Mouse (Mus musculus): ENCODE data around the gene Zfp692. TPM values are rescaled to one million over a fixed set of nuclear protein-coding genes. Genes with fewer than 3 reads are reported as not detected.
A peak's percentile ranks its signal among the peaks of the same experiment; 100 is the strongest.
"Not testable (repeated sequence)": the region's sequence is repeated elsewhere in the genome, so short reads cannot be mapped to it uniquely, and the experiment has no call there.

The Zfp692 gene
- polyA plus RNA-seq, 1 experiment from 2014 or later, result 2.9 TPM

DNA sequence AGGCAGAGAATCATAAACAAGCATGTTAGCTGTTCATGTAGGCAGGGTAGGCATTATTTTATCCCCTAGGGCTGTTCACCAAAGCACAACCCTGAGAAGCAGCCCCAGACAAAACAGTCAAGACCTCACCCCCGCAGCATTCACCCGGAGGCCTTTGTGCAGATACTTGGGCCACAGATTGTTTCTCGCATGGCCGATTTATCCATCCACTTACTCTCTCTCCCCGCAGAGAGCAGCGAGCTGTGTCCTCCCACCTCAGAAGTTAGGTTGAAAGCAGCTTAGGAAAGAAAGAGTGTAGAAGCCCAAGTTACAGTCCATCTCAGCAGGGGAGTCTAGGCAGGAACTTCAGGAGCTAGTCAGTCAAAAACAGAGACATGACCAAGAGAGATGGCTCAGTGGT, 9.5 kb upstream of the Zfp692 start:
- Histone ChIP-seq H3K27ac (no peak overlapping the region), H3K36me3 (ENCODE audit: inconsistent target) (no peaks in the 10 kb centered on the region), H3K4me3 (ENCODE audit: inconsistent target) (no peak overlapping the region), H3K79me2 (ENCODE audit: inconsistent target) (no peaks in the 10 kb centered on the region)
- 88% methylated on average over 6 of the region's 6 CpGs for WGBS (ENCODE audit: missing documents)

DNA sequence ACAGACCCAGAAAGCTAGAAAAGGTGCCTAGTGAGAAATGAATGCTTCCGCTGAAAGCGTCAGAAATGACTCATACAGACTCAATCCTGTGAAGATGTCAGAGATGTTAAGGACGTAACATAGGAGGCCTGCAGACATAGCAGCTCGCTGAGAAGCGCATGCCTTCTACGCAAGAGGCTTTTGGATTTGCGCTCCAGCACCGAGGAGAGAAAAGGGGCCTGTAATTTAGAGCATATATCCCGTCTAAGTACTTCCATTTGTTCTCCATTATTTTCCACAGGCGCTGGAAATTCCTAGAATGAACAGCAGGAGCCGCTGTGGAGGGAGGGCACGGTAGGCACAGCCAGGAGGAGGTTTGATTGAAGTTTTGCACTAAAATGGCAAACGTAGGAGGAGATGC, 5.8 kb upstream of the Zfp692 start:
- WGBS (ENCODE audit: missing documents), result 26% methylated on average over 13 of the region's 13 CpGs
- no peaks in the 10 kb centered on the region for H3K36me3 ChIP-seq (ENCODE audit: inconsistent target)
- H3K27ac ChIP-seq, result no peak overlapping the region
- no peaks in the 10 kb centered on the region for H3K79me2 ChIP-seq (ENCODE audit: inconsistent target)
- H3K4me3 ChIP-seq (ENCODE audit: inconsistent target), result peak overlapping the region; percentile 72

DNA sequence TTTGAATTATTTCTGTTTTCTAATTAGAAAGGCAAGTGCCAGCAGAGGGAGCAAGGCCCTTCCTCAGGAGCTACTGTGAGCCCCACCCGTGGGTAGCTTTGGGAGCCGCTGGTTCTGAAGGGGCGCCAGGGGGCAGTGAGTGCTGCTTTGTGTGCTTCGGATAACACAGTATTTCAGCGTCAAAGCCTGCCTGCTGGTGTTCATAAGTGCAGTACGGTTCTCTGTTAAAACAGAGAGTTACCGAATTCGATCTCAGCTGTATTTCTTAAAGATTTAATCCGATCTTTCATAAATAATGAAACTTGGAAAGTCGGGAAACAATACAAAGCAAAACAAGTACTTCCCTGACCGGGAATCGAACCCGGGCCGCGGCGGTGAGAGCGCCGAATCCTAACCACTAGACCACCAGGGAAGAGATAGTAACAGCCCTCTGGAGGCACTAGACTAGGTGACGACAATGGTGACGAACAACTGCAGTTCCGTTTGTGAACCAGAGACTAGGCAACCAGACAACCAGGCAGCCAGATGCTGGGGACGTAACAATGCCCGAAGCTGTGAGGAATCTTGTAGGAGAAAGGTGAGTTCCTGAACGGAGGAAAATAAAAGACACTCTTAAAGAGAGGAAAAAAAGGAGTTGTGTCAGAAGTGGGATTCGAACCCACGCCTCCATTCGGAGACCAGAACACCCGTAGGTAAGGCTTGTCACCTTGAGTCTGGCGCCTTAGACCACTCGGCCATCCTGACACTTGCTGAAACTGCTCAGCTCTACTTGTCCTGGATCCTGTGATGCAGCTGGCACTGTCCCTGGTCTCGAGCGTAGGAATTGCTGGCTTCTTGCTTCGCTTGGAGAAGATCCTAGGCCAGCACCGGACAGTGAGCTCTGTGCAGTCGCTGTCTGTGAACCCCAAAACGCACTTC, 4.8 kb upstream of the Zfp692 start:
- H3K27ac ChIP-seq, result peak overlapping the region; percentile 71
- H3K4me3 ChIP-seq (ENCODE audit: inconsistent target), result peak overlapping the region; percentile 72
- under 1% methylated on average over 36 of the region's 36 CpGs for WGBS (ENCODE audit: missing documents)
- no peaks in the 10 kb centered on the region for H3K36me3 ChIP-seq (ENCODE audit: inconsistent target)
- no peaks in the 10 kb centered on the region for H3K79me2 ChIP-seq (ENCODE audit: inconsistent target)

DNA sequence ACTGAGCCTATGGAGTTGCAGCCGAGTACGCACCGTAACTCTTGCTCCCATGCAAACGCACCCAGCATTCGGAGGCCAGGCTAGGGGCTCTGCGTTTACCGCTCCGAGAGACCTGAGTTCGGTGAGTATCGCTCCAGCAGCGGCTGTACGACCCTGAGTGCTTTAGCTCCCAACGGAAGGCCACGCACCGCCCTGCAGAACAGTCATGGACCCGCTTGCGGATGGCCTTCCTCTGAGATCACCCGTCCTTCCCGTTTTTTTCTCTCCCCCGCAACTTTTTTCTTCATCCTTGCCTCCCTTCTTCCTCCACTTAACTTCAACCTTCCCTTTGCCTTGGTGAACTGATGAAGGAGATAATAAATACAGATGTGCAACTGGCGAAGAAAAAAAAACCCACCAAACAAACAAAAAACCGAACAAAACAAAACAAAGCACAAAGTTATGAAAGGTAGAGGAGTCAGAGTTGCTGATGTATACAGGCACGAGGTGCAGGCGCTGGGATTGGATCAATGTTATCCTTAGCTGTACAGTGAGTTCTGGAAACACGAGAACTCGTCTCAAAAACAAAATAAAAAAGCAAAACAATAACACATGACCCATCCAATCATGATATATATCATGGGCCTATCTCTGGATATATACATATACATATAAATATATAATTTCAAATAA, 4.0 kb upstream of the Zfp692 start:
- 4% methylated on average over 26 of the region's 26 CpGs for WGBS (ENCODE audit: missing documents)
- H3K4me3 ChIP-seq (ENCODE audit: inconsistent target), result peak overlapping the region; percentile 72
- H3K36me3 ChIP-seq (ENCODE audit: inconsistent target), result no peaks in the 10 kb centered on the region
- no peaks in the 10 kb centered on the region for H3K79me2 ChIP-seq (ENCODE audit: inconsistent target)
- H3K27ac ChIP-seq, result peak overlapping the region; percentile 71

DNA sequence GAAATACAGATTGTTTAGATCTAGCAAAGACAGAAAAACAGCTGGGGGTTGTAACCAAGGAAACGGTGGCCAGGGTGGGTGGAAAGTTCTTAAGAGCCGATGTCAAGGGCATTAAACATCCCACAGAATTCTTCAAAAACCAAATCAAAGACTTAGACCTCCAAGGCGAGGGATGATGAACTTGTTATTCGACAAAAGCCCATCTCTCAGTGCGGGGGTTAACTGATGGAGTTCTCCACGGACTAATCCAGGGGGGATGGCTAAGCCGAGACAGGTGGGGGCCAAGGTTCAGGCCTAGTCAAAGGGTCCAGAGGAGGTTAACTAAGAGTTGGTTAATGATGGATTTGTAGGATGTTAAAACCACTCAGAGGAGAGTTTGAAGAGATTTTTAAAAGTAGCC, 3.3 kb upstream of the Zfp692 start:
- Histone ChIP-seq H3K27ac (no peak overlapping the region), H3K79me2 (ENCODE audit: inconsistent target) (no peaks in the 10 kb centered on the region), H3K4me3 (ENCODE audit: inconsistent target) (no peak overlapping the region; the same call in 1 of the 2 replicates), H3K36me3 (ENCODE audit: inconsistent target) (no peaks in the 10 kb centered on the region)
- 75% methylated on average over 7 of the region's 7 CpGs for WGBS (ENCODE audit: missing documents)

DNA sequence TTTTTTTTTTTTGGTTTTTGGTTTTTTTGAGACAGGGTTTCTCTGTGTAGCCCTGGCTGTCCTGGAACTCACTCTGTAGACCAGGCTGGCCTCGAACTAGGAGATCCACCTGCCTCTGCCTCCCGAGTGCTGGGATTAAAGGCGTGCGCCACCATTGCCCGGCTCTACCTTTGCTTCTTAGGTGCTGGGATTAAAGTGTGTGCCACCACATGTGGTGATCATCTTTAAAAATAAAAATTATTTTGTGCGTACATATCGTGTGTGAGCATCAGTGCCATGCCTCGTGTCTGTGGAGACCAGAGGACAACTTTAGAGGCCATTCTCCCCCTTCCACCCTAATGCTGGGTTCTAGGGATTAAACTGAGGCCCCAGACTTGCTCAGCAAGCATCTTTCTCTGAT, 1.6 kb upstream of the Zfp692 start:
- WGBS (ENCODE audit: missing documents), result 86% methylated on average over 3 of the region's 8 CpGs
- not testable (repeated sequence) for H3K27ac ChIP-seq; H3K4me3 ChIP-seq (ENCODE audit: inconsistent target); H3K79me2 ChIP-seq (ENCODE audit: inconsistent target); H3K36me3 ChIP-seq (ENCODE audit: inconsistent target)

DNA sequence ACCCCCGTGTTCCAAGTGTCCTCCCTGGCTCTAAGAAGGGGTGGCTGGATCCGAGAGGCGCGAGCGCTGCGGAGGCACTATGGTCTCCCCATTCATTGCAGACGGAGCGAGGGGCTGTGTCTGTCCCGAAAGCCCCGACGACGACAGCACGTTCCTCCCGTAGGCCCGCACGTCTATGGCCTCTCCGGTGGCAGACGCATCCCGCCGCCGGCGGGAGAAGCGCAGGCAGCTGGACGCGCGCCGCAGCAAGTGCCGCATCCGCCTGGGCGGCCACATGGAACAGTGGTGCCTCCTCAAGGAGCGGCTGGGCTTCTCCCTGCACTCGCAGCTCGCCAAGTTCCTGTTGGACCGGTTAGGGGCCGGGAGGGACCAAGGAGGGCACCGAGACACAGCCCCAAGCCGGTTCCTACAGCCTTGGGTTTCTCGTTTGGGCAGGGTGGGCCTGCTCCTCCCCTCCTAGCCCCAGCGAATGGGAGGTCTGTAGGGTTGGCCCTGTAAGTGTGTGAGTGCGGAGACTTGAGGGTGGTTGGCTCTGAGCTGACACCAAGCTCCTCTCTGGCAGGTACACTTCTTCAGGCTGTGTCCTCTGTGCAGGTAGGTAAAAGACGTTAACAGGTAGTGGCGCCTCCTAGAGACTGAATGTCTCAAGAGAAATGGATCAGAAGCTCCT, 677 bp downstream of the Zfp692 start:
- Histone ChIP-seq H3K79me2 (ENCODE audit: inconsistent target) (no peaks in the 10 kb centered on the region), H3K36me3 (ENCODE audit: inconsistent target) (no peaks in the 10 kb centered on the region), H3K4me3 (ENCODE audit: inconsistent target) (peak overlapping the region; percentile 34), H3K27ac (no peak overlapping the region)
- 2% methylated on average over 42 of the region's 42 CpGs for WGBS (ENCODE audit: missing documents)

DNA sequence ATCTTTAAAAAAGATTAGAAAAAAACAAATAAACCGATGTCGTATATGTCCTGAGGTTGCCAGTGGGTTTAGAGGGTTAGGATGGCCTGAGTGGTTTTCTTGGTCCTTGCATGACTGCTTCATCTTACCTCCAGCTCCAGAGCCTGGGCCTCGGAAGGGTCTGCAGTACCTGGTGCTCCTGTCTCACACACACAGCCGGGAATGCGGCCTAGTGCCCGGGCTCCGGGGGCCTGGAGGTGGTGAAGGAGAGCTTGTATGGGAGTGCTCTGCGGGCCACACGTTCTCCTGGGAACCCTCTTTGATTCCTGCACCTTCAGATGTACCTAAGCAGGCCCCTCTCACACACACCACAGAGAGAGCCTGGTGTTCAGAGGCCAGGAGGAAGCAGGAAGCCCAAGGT, 1.8 kb downstream of the Zfp692 start:
- 96% methylated on average over 9 of the region's 9 CpGs for WGBS (ENCODE audit: missing documents)

DNA sequence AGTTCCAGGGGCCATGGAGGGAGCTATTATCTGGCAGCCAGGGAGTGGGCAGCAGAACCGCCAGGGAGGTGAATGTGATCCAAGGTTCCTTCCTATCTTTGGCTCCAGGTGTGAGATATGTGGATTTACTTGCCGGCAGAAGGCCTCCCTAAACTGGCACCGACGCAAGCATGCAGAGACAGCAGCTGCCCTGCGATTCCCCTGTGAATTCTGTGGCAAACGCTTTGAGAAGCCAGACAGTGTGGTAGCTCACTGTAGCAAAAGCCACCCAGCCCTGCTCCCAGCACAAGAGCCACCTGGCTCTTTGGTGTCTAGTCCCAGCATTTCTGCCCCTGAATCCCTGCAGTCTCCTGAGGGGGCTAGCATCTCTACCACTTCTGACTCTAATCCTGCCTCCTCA, 7.2 kb downstream of the Zfp692 start:
- Histone ChIP-seq H3K27ac (no peak overlapping the region), H3K36me3 (ENCODE audit: inconsistent target) (peaks cover 20% of the 10 kb centered on the region), H3K4me3 (ENCODE audit: inconsistent target) (no peak overlapping the region), H3K79me2 (ENCODE audit: inconsistent target) (no peaks in the 10 kb centered on the region)
- 95% methylated on average over 6 of the region's 6 CpGs for WGBS (ENCODE audit: missing documents)

More for the DNA sequence above, 1.8 kb downstream of the Zfp692 start:
- Histone ChIP-seq H3K27ac (no peak overlapping the region), H3K36me3 (ENCODE audit: inconsistent target) (no peaks in the 10 kb centered on the region), H3K4me3 (ENCODE audit: inconsistent target) (no peak overlapping the region), H3K79me2 (ENCODE audit: inconsistent target) (no peaks in the 10 kb centered on the region)

DNA sequence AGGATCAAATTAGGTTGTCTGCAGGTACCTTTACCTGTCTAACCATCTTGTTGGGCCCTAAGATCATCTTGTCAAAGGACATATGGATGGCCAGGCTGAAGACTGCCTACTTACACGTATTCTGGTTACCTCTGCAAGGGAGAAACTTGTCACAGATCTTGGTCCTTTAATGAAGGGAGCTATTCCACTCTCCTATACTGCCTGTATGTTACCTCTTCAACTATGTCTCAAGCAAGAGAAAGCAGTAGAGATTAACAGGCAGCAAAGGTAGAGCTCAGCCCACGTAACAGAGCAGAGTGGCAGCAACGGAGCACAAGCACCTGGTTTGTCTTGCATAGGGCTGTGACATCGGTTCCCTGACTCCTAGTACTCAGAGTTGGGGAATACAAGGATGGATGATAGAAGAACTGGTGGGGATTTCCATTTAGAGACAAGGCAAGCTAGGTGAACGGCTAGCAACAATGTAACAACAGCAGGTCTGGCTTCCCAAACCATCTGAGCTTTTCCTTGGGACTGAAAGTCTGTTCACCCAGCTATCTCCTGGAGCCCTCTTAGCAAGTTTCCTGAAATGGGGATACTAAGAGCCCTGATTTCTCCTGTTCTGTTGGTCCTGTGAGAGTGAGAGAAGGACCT, 8.8 kb downstream of the Zfp692 start:
- 99% methylated on average over 5 of the region's 5 CpGs for WGBS (ENCODE audit: missing documents)
- Histone ChIP-seq H3K79me2 (ENCODE audit: inconsistent target) (no peaks in the 10 kb centered on the region), H3K36me3 (ENCODE audit: inconsistent target) (peaks cover 24% of the 10 kb centered on the region), H3K27ac (no peak overlapping the region), H3K4me3 (ENCODE audit: inconsistent target) (no peak overlapping the region)

DNA sequence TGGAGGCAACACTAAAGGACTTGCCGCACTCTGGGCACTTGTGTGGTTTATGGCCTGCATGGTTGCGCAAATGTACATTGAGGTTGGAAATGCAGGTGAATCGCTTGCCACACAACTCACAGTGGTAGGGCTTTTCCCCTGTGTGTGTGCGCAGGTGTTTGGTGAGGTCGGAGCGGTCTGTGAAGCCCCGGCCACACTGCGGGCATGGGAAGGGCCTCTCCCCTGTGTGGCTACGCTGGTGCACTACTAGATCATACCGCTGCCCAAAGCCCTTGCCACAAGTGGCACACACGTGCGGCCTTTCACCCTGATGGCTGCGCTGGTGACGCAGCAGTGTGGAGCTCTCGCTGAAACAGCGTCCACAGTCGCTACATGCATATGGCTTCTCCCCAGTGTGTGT, 9.5 kb downstream of the Zfp692 start:
- Histone ChIP-seq H3K27ac (no peak overlapping the region), H3K4me3 (ENCODE audit: inconsistent target) (no peak overlapping the region), H3K79me2 (ENCODE audit: inconsistent target) (peaks cover 1% of the 10 kb centered on the region; the same call in 1 of the 2 replicates), H3K36me3 (ENCODE audit: inconsistent target) (peaks cover 24% of the 10 kb centered on the region)
- 96% methylated on average over 17 of the region's 17 CpGs for WGBS (ENCODE audit: missing documents)

DNA sequence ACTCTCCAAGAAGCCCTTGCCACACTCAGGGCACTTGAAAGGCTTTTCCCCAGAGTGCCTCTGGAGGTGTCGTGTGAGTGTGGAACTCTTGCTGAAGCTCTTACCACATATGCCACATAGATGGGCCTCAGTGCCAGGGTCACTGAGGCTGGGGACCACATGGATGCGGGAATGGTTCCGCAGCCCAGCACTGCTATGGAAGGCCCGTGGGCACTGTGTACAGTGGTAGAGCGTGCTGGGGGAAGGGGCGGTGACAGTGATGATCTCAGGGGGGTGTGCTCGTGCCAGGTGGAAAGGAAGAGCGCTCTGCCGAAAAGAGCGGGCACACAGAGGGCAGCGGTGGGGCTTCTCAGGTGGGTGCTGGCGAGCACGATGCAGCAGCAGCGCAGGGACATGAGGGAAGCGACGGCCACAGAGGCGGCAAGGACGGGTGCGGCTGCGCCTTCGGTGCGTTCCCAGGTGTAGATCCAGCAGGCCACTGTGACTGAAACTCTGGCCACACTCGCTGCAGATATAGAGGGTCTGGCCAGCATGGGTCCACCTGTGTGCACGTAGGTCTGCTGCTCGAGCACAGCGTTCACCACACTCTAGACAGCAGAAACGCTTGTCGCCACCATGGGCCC, 10.0 kb downstream of the Zfp692 start:
- peaks cover 24% of the 10 kb centered on the region for H3K36me3 ChIP-seq (ENCODE audit: inconsistent target)
- peaks cover 6% of the 10 kb centered on the region; the same call in 1 of the 2 replicates for H3K79me2 ChIP-seq (ENCODE audit: inconsistent target)
- WGBS (ENCODE audit: missing documents), result 93% methylated on average over 17 of the region's 28 CpGs
- no peak overlapping the region for H3K27ac ChIP-seq
- H3K4me3 ChIP-seq (ENCODE audit: inconsistent target), result no peak overlapping the region

DNA sequence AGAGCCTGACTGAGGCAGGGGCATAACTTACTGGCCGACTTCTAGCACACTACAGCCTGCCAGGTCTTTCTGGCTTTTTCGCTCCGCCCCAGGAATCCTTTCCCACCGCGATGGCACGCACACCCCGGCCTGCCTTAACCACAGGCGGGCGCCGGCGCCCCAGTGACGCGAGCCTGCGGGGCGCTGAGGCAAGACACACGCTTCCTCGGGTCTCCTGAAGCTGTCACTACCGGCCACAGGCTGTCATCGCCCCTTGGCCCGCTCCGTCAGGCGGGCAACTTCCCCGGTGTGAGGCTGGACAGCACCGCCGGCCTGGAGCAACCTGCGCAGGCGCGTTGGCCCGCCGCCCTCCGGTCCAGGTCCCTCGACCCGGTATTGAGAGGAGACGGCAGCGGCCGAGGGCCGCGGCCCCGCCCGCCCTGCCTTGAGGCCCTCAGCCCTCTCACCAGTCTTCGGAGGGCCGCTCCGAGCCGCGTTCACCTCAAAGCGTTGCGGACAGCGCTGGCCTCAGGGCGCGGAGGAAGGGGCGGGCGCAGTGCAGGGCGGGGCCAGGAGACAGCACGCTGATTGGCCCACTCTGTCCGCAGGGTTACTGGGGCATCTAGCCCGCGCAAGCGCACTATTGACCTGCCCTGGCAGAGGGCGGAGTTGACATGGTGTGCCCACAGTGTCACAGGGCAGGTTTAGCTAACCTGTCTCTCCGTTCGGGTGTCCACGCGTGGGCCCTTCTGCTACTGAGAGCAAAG, 16.1 kb downstream of the Zfp692 start:
- under 1% methylated on average over 63 of the region's 63 CpGs for WGBS (ENCODE audit: missing documents)
- H3K36me3 ChIP-seq (ENCODE audit: inconsistent target), result peaks cover 21% of the 10 kb centered on the region

More for the DNA sequence above, 16.1 kb downstream of the Zfp692 start:
- H3K4me3 ChIP-seq (ENCODE audit: inconsistent target), result peak overlapping the region; percentile 54
- H3K79me2 ChIP-seq (ENCODE audit: inconsistent target), result peaks cover 44% of the 10 kb centered on the region
- H3K27ac ChIP-seq, result peak overlapping the region; percentile 54

All from macrophage (primary cell).